Mouse (Mus musculus) olfactory bulb, adult 2 months (tissue): ENCODE data around the gene Hs6st1.

Experiments used
- CTCF ChIP-seq: fragments of 200-500 bp; IDR thresholded peaks from 2 replicates; pipeline ENCODE4 v1.5.1; 2012; ENCODE audit warnings: low read depth, mild to moderate bottlenecking, low read length, moderate library complexity; ENCODE audit not compliant: insufficient read depth
- POLR2A ChIP-seq: fragments of 200-500 bp; IDR thresholded peaks from 2 replicates; pipeline ENCODE4 v1.6.1; 2012; ENCODE audit warnings: mild to moderate bottlenecking, low read depth, low read length, moderate library complexity; ENCODE audit not compliant: insufficient read depth

DNA sequence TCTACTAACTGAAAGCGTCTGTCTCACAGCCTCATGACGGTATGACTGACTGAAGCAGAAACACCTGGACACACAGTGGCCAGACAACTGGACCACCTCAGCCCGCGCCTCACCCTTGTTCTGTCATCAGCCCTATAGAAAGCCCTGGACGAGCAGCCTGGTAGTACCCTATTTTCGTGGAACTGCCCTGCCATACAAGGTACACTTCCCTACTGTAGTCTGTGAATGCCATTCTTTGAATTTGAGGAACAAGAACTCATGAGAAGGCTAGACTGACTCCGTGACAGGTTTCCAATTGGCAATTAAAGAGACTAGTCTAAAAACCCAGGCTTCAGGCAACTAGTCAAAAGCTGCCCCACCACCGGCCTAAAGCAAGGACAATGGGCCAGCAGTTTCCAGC, 53.0 kb downstream of the Hs6st1 start:
- TF ChIP-seq CTCF = no peak
- no peak for TF ChIP-seq POLR2A
